Mouse (Mus musculus): ENCODE measurements around the gene Lgr6. TPM values are rescaled to one million over a fixed set of nuclear protein-coding genes. Genes with fewer than 3 reads are reported as not detected.

Gene Lgr6
- total RNA-seq, 2 experiments from 2014 or later, result 1.2 to 1.6 TPM

GRCm38 (mm10) chr1:135014921-135015445 is 90.1 kb downstream of the Lgr6 start:
- no peak for DNase-seq

DNA sequence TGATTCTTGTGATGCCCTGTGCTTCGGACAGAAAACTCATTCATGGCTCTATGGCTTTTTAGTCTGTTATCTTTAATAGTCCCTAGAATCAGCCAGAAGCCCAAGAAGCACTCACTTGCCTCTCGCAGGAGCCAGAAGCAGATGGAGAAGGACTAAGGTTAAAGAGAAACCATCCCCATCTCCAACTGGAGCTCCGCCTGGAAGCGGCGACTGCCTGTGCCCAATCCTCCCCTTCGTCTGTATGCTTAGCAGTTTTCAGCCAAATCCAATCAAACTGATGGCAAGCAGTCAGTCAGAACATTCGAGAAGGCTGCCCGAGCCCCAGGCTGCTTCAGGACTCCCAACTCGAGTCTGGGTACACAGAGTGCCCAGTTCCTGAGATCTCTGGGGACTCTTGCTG is 92.6 kb downstream of the Lgr6 start:
- DNase-seq, result no peak

GRCm38 (mm10) chr1:135011912-135012311 is 93.2 kb downstream of the Lgr6 start:
- no peak for DNase-seq

- DNase-seq, result no peak
These were observed 95.2 kb downstream of the Lgr6 start for GRCm38 (mm10) chr1:135009833-135010232.

GRCm38 (mm10) chr1:135005696-135006095 is 99.4 kb downstream of the Lgr6 start:
- DNase-seq, result no peak

DNA sequence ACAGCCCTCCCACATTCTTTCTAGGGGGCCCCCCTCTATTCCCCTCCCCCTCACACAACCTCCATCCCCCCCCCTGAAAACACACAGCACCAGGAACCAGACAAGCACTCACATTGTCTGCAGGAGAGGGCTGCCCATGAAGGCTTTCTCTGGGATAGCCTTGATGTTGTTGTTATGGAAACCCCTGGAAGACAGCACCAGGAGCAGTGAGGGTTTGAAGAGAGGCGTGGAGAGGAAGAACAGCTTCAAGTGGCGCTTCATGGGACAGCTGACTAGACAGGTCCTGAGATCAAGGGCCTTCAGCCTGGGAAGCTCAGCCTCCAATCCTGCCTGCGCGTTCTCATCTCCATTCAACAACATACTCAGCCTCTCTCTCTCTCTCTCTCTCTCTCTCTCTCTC is 101.7 kb downstream of the Lgr6 start:
- no peak for DNase-seq

- DNase-seq, result no peak
These were observed 104.5 kb downstream of the Lgr6 start for GRCm38 (mm10) chr1:135000527-135000926.

DNA sequence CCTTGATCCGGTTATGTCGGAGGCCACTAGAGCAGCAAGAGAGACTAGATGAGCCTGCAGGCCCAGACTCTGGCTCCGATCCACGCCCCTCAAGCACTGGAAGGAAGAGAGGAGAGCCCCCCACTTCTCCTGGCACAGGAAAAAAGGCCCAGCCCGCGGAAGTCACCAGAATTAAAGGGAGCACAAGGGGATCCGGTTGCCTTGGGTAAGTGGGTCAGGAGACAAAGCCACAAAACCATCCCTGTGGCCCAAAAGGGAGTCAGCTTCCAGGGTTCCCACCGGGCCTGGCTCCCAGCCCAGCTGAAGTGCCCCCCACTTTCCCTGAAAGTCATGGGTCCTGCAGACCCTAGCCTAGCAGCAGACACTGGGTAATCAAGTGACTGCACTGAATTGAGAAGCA is 106.8 kb downstream of the Lgr6 start:
- no peak for DNase-seq

DNA sequence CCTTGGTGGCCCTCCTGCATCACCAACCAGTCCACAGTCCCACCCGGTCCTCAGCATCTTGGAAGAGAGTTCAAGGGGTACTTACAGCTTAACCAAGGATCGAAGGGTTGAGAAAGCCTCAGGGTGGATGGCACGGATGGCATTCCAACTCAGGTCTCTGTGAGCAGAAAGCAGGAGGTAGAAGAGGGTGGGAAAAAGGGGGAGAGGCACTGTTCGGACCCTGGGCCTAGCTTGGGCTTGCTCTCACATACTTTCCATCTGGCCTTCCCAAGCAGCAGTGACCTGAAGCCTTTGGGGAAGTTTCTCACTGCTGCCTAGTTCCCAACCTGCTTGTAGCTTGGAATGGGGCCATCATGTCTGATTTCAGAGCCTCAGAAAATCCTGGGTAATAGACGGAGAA is 107.5 kb downstream of the Lgr6 start:
- no peak for DNase-seq

- DNase-seq, result no peak
These were observed 108.6 kb downstream of the Lgr6 start for GRCm38 (mm10) chr1:134996471-134996870.

DNA sequence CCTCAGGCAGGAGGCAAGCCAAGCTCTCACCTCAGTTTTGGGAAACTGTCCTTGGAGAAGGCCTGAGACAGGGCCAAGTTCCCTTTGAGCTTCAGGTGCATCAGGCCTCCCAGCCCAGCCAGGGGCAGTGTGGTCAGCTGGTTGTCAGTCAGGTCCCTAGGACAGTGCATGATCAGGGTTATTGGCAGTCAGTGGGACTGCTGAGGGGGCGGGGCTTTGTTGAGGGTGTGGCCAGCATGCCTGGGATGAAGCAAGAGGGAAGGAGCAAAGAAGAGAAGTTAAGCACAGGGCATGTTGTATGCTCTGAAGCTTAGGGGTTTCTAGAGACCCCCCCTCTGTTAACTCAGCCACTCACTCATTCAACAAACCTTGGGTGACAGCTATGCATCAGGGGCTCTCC is 109.1 kb downstream of the Lgr6 start:
- peak; percentile 26 for DNase-seq

DNA sequence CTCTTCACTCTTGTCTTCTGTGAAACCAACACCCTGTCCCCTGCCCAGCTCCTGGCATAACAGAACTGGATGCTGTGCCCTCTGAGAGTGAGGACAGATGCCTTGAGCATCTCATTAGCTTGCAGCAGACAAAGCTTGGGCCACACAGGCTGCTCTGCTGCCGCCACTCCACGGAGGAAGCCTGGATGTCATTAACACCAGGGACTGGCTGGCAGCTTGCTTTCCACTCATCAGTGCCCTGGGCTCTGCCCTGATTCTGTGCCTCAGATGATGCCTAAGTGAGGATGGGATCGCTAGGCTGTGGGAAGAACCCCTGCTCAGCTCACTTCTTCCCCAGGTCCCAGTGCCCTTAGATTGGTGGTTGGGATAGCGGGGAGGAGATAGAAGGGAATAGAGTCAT is 109.6 kb downstream of the Lgr6 start:
- DNase-seq, result no peak

GRCm38 (mm10) chr1:134994739-134995138 is 110.3 kb downstream of the Lgr6 start:
- DNase-seq, result no peak

DNA sequence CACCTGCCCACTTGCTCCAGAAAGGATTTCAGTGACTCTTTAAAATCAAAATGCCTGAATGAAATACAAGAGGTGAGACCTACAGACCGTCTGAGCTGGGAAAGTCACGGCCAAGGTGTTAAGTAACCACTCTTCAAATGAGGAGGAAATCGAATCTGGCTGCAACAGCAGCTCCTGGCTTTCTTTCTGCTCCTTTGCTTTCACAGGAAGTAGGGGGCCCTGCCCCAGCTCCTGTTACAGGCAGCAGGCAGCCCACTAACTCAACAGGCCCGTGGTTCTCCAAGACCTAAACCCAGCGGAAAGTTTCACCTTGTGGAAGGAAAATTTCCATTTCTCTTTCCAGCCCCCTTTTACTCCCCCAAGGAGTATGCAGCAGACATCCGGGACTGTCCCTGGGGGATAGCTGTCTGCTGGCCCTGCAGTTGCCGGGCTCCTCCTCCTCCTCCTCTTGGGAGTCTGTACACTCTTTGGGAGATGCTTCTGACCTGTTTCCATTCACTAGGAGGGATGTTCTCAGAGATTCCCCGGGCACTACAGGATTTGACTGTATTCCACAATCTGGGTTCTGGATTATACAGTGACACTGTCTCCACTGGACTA is 112.9 kb downstream of the Lgr6 start:
- DNase-seq, result no peak

- peak; percentile 74 for DNase-seq
These were observed 115.7 kb downstream of the Lgr6 start for GRCm38 (mm10) chr1:134989372-134989771.

DNA sequence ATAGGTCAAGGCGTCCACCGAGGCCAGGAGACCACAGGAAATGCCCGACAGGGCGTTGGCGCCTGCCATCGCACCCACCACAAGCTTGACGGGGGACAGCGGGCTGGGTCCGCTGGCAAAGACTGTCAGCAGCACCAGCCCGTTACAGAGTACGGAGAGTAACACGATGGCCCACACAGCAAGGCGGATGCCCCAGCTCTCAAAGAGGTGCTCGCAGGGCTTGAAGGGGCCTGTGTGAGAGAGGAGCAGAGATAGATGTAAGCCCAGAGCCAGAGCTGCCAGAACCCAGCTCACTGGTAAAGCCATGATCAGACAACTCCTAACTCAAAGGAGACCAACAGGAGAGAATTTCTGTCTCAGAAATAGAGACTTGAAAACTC is 117.1 kb downstream of the Lgr6 start:
- no peak for DNase-seq

DNA sequence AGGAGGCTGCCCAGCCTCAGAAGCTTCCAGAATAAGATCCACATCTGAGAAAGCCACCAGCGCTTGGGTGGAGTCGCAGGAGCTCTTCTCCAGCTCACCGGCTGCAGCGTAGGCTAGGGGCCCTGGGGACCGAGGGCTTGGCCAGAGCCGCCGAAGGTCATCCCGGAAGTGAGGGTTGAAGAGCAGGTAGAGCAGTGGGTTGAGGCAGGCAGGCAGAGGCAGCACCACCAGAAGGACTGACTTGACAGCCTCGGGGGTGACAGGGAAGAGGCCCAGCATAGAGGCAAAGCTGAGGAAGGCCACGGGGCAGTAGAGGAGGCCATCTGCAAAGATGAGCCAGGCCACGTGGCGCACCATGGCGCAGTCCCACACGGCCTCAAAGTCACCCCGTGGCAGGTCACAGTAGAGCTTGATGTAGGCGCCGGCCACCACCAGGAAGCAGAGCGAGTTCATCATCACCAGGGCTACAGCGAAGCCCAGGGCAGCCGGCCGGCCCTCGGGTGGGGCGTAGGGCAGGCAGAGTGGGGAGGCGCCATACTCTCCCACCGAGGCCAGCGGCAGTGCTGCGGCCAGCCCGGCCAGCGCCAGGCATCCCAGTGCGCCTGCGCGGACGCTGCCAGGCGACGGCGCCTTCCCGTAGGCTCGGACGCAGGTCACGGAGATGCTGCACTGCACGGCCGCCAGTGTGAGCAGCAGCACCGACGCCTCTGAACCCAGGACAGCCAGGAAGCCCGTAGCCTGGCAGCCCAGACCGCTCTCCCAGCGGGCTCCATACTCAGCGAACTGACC is 117.7 kb downstream of the Lgr6 start:
- DNase-seq, result peak; percentile 70

DNA sequence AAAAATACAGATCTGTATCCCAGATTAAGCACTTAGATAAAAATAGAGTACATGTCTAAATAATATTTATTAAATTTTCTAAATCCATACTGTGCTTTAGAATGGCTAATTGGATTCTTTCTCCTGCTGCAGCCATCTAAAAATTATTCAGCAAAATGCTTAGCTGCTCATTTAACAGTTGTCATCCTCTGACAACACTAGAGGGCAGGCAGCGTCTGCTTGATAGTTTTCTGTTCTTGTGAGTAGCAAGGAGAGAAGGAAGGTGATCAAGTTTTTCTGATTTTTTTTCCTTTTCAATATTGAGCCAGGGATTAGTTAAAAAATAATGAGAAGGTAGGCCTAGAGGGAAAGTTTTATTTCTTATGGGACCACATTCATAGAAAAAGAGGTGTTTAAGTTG is 132.2 kb downstream of the Lgr6 start:
- no peak for DNase-seq

GRCm38 (mm10) chr1:134965430-134965829 is 139.6 kb downstream of the Lgr6 start:
- DNase-seq, result no peak

DNA sequence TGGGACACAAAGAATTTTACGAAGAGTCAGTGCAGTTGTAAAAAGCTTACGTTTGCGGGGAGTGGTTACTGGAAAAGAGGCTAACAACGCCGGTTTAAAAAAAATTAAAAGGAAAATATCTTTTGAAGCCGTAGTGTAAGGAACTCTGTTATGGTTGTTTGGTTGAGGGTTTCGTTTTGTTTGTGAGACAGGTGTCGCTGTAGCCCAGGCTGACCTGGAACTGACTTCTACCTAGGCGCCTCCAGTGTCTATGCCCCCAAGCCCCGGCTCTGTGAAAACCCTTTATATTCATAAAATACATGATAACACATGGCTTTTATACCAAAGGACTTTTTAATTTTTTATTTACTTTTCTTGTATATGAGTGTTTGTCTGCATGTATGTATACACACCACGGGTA is 142.3 kb downstream of the Lgr6 start:
- no peak for DNase-seq

DNA sequence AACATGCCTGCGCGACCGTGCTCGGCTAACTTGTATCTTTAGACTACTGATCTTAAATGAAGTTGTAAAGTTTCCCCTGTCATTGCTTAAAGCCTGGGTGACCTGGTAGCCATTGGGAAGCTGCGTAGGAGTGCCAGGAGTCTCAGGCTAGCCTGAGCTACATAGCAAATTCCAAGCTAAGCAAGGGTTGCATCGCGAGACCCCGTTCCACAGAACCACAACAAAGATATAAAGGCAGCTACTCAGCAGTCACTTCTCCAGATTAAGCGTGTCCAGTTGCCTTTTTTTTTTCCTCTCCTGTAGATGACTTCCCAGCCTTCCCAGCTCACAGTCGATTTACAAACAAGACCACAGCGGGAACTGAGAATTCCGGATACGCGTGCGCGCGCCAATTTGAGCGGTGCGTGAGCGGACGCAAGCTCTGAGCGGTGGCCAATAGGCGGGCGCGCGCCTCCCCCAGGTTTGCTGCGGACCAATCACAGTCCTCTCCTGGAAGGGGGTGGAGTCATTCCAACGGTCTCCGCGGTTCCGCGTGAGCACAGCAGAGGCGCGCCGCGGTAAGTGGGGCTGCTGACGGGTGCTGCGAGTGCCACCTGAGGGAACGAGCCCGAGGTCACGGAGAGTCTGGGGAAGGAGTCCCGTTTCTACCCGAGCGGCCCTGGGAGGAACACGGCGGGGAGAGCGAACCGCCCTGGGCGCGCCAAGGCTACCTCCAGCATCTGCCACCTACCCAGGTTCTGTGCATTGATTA is 142.8 kb downstream of the Lgr6 start, which contains the start of gene Ube2t:
Gene Ube2t, plus strand, starts transcription at position 513 of the 751 bp plus-strand sequence.
- DNase-seq, result peak; percentile 94

DNA sequence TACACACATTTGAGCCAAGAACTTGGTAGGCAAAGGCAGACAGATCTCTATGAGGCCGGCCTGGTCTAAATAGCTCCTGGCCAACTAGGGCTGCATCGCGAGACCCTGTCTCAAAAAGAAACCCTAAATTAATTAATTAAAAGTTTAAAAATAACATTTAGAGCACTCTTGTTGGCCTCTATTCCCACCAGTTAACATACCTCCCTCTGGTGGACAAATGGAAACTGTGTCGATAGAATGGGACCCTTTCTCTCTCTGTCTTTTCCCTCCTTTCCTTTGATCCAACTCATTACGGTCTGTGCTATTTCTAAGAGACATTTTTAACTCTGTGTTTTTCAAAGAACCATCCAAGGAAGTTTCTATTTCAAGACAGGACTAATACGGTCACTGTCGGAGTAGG is 144.4 kb downstream of the Lgr6 start:
- no peak for DNase-seq

- peak; percentile 93 for DNase-seq
These were observed 149.4 kb downstream of the Lgr6 start, which contains the start of gene Ppp1r12b for GRCm38 (mm10) chr1:134955637-134956176. Gene Ppp1r12b (minus strand): TSS chr1:134955942.

Data from gastrocnemius, postnatal 10 days (tissue).